Mouse (Mus musculus) liver, embryonic 14.5 days (tissue): Measurements from ENCODE around the gene Ildr2. TPM values are rescaled to one million over a fixed set of nuclear protein-coding genes. Genes with fewer than 3 reads are reported as not detected.

Source experiments
- ATAC-seq: fragments of 200-750 bp; cut with Nextera tagmentation; 2 replicates; pipeline ENCODE4 v1.8.0; 2017; ENCODE audit warnings: moderate number of reproducible peaks, mild to moderate bottlenecking, moderate library complexity; ENCODE audit not compliant: insufficient read depth
- DNase-seq, 3 experiments: peaks; one replicate each; pipeline ENCODE4 v3.0.0-alpha.2; 2012 to 2013; ENCODE audit warnings: low read depth in 3 of 3, low spot score in 3 of 3
- H3K27ac ChIP-seq: fragments of 300-500 bp; sonication (generic); 2 replicates; pipeline ENCODE4 v1.5.1; 2014; ENCODE audit warnings: moderate library complexity, mild to moderate bottlenecking, control low read depth, inconsistent platforms
- H3K27me3 ChIP-seq: fragments of 300-500 bp; sonication (generic); 2 replicates; pipeline ENCODE4 v1.6.1; 2014; ENCODE audit warnings: mild to moderate bottlenecking, low read length, moderate library complexity; ENCODE audit not compliant: control insufficient read depth, insufficient read depth
- H3K36me3 ChIP-seq: fragments of 300-500 bp; sonication (generic); replicated peaks from 2 replicates; pipeline ENCODE4 v1.6.1; 2014; ENCODE audit warnings: low read depth; ENCODE audit not compliant: control insufficient read depth, insufficient read depth
- H3K4me1 ChIP-seq, 2 experiments: fragments of 200-500 bp in 1 of 2; fragments of 300-500 bp in 1 of 2; sonication (generic) in 1 of 2; replicated peaks; 2 replicates each; pipeline ENCODE4 v1.6.1; 2012 to 2014; ENCODE audit warnings: antibody characterized with exemption in 1 of 2, inconsistent platforms in 1 of 2, low read length in 1 of 2; ENCODE audit not compliant: control insufficient read depth in 2 of 2, insufficient read depth in 2 of 2
- H3K4me2 ChIP-seq: fragments of 300-500 bp; sonication (generic); 2 replicates; pipeline ENCODE4 v1.6.1; 2014; ENCODE audit warnings: low read depth, mild to moderate bottlenecking, control low read depth, moderate library complexity
- H3K4me3 ChIP-seq, 2 experiments: fragments of 200-500 bp in 1 of 2; fragments of 300-500 bp in 1 of 2; sonication (generic) in 1 of 2; 2 replicates each; pipeline ENCODE4 v1.5.1; 2012 to 2014; ENCODE audit warnings: low read depth in 2 of 2, low read length in 2 of 2, mild to moderate bottlenecking in 2 of 2, control low read depth in 1 of 2, inconsistent platforms in 1 of 2, moderate library complexity in 1 of 2; ENCODE audit not compliant: insufficient read depth in 1 of 2
- H3K9ac ChIP-seq: fragments of 300-500 bp; sonication (generic); replicated peaks from 2 replicates; pipeline ENCODE4 v1.6.1; 2014; ENCODE audit warnings: mild to moderate bottlenecking, control low read depth, moderate library complexity
- H3K9me3 ChIP-seq: fragments of 300-500 bp; sonication (generic); 2 replicates; pipeline ENCODE4 v1.6.1; 2016; ENCODE audit warnings: low read length, mixed read lengths; ENCODE audit not compliant: control insufficient read depth
- CTCF ChIP-seq: IDR thresholded peaks from 2 replicates; pipeline ENCODE4 v1.5.1; 2016; ENCODE audit warnings: antibody characterized with exemption, low read depth, control low read depth
- EP300 ChIP-seq: IDR thresholded peaks from 2 replicates; pipeline ENCODE4 v1.6.1; 2016; ENCODE audit warnings: antibody characterized with exemption, low read depth
- WGBS: fragments of 180-500 bp; shearing (Covaris S2); extraction: QIAGEN DNeasy Blood & Tissue Kit; methylation state at CpG from one replicate; pipeline ENCODE4 v1.1.7; 2014; ENCODE audit not compliant: insufficient replicate concordance; 5-methylcytosine and 5-hydroxymethylcytosine counted together
- polyA plus RNA-seq, 2 experiments: library from polyadenylated mRNA; depleted of rRNA in 1 of 2; stranded (reverse) in 1 of 2; unstranded in 1 of 2; fragments of >200 nt; fragmentation: Nextera tagmentation in 1 of 2; extraction: Ambion mirVana in 1 of 2; gene quantifications; 2 replicates each; pipeline versions ENCODE4 v1.2.1 to v1.2.3; 2012 to 2014

Gene Ildr2
- polyA plus RNA-seq (2012; rRNA removed): 0.03 TPM in 2 replicates
- polyA plus RNA-seq (2014; fragmentation: Nextera tagmentation; extraction: Ambion mirVana): not detected in 2 replicates

- H3K4me1 ChIP-seq: no peaks in the 10 kb centered on the region
- H3K4me3 ChIP-seq: peak within 1 kb of the TSS in 1 of 2 experiments; percentile 31; a peak in 1 of 4 replicates
- DNase-seq: no peak
- 1% methylated on average over 66 of the region's 72 CpGs for WGBS
- ATAC-seq: no peak
- H3K27me3 ChIP-seq: peaks cover 26% of the 10 kb centered on the region
- no peak within 1 kb of the TSS for H3K9ac ChIP-seq
- H3K9me3 ChIP-seq: no peaks in the 10 kb centered on the region
- no peak within 1 kb of the TSS for H3K27ac ChIP-seq
- TF ChIP-seq CTCF: no peak
- no peak for TF ChIP-seq EP300
- peak within 1 kb of the TSS; percentile 50 for H3K4me2 ChIP-seq
- no peaks in the 10 kb centered on the region for H3K36me3 ChIP-seq
Measured at GRCm38 (mm10) chr1:166253898-166254894, at the start of gene Ildr2. Gene Ildr2 (plus strand): TSS chr1:166254139.

GRCm38 (mm10) chr1:166204171-166204570, 49.8 kb upstream of the Ildr2 start:
- TF ChIP-seq CTCF (no peak), EP300 (no peak)
- no peak for ATAC-seq
- Histone ChIP-seq H3K4me2 (no peak overlapping the region), H3K27ac (no peak overlapping the region), H3K36me3 (no peaks in the 10 kb centered on the region), H3K4me1 (no peaks in the 10 kb centered on the region), H3K9ac (no peak overlapping the region), H3K27me3 (no peaks in the 10 kb centered on the region), H3K9me3 (no peaks in the 10 kb centered on the region), H3K4me3 (no peak overlapping the region)
- no peak for DNase-seq
- WGBS: 33% methylated on average over 5 of the region's 5 CpGs

GRCm38 (mm10) chr1:166205159-166205558, 48.8 kb upstream of the Ildr2 start:
- Histone ChIP-seq H3K9ac (no peak overlapping the region), H3K36me3 (no peaks in the 10 kb centered on the region), H3K9me3 (no peaks in the 10 kb centered on the region), H3K27ac (no peak overlapping the region), H3K4me3 (no peak overlapping the region), H3K27me3 (no peaks in the 10 kb centered on the region), H3K4me1 (no peaks in the 10 kb centered on the region), H3K4me2 (no peak overlapping the region)
- DNase-seq (no peak), ATAC-seq (no peak)
- WGBS: 42% methylated on average over 3 of the region's 3 CpGs
- TF ChIP-seq CTCF (no peak), EP300 (no peak)

- Histone ChIP-seq H3K36me3 (no peaks in the 10 kb centered on the region), H3K27ac (no peak overlapping the region), H3K4me1 (no peaks in the 10 kb centered on the region), H3K4me2 (no peak overlapping the region), H3K4me3 (no peak overlapping the region), H3K9ac (no peak overlapping the region), H3K27me3 (no peaks in the 10 kb centered on the region), H3K9me3 (no peaks in the 10 kb centered on the region)
- no peak for TF ChIP-seq CTCF
- no peak for TF ChIP-seq EP300
- DNase-seq: no peak
- WGBS: 59% methylated on average over 6 of the region's 6 CpGs
- no peak for ATAC-seq
Measured at GRCm38 (mm10) chr1:166209371-166209770, 44.6 kb upstream of the Ildr2 start.

GRCm38 (mm10) chr1:166214181-166214580, 39.8 kb upstream of the Ildr2 start:
- Histone ChIP-seq H3K4me2 (no peak overlapping the region), H3K9ac (no peak overlapping the region), H3K36me3 (no peaks in the 10 kb centered on the region), H3K4me3 (no peak overlapping the region), H3K9me3 (no peaks in the 10 kb centered on the region), H3K27me3 (no peaks in the 10 kb centered on the region), H3K27ac (no peak overlapping the region), H3K4me1 (no peaks in the 10 kb centered on the region)
- DNase-seq (no peak), ATAC-seq (no peak)
- 64% methylated on average over 4 of the region's 4 CpGs for WGBS
- no peak for TF ChIP-seq EP300
- no peak; the same call in 1 of the 2 replicates for TF ChIP-seq CTCF
